Mouse (Mus musculus): ENCODE measurements at regions not wholly inside any gene's neighbourhood (a gene's known extent, or its start where the extent isn't known, plus 50 kb on each side); places are given as distances from the start of the nearest gene placed in this dataset.
"Not testable (repeated sequence)": the region's sequence is repeated elsewhere in the genome, so short reads cannot be mapped to it uniquely, and the experiment has no call there.

- Histone ChIP-seq H3K36me3 (replicated peaks) (no peaks in the 10 kb centered on the region), H3K4me3 (replicated peaks) (no peak overlapping the region), H3K27ac (replicated peaks) (no peak overlapping the region), H3K4me1 (replicated peaks) (no peaks in the 10 kb centered on the region), H3K27me3 (no peaks in the 10 kb centered on the region), H3K9me3 (replicated peaks) (0 out of 2 replicates have a peak, but pooled peaks cover 4% of the 10 kb centered on the region), H3K4me2 (no peak overlapping the region), H3K9ac (no peak overlapping the region)
- 62% methylated on average over 3 of the region's 3 CpGs for WGBS (ENCODE audit: insufficient replicate concordance)
- no peak for ATAC-seq (ENCODE audit: insufficient read depth)
Measured at GRCm38 (mm10) chr13:39427996-39428395, 467.3 kb upstream of the Slc35b3 start.

- Histone ChIP-seq H3K27me3 (no peaks in the 10 kb centered on the region), H3K9ac (no peak overlapping the region), H3K4me2 (no peak overlapping the region), H3K27ac (replicated peaks) (no peak overlapping the region), H3K4me3 (replicated peaks) (no peak overlapping the region), H3K36me3 (replicated peaks) (no peaks in the 10 kb centered on the region), H3K9me3 (replicated peaks) (no peaks in the 10 kb centered on the region), H3K4me1 (replicated peaks) (no peaks in the 10 kb centered on the region)
- no peak for ATAC-seq (ENCODE audit: insufficient read depth)
- 45% methylated on average over 6 of the region's 6 CpGs for WGBS (ENCODE audit: insufficient replicate concordance)
Measured at GRCm38 (mm10) chr13:39425944-39426343, 465.3 kb upstream of the Slc35b3 start.

GRCm38 (mm10) chr13:39418127-39418526 is 457.5 kb upstream of the Slc35b3 start:
- Histone ChIP-seq H3K4me2 (no peak overlapping the region), H3K27me3 (no peaks in the 10 kb centered on the region), H3K27ac (replicated peaks) (no peak overlapping the region), H3K4me1 (replicated peaks) (no peaks in the 10 kb centered on the region), H3K9me3 (replicated peaks) (no peaks in the 10 kb centered on the region), H3K9ac (no peak overlapping the region), H3K36me3 (replicated peaks) (no peaks in the 10 kb centered on the region), H3K4me3 (replicated peaks) (no peak overlapping the region)
- 44% methylated on average over 7 of the region's 7 CpGs for WGBS (ENCODE audit: insufficient replicate concordance)
- no peak for ATAC-seq (ENCODE audit: insufficient read depth)

- no peak for ATAC-seq (ENCODE audit: insufficient read depth)
- WGBS (ENCODE audit: insufficient replicate concordance), result 58% methylated on average over 14 of the region's 14 CpGs
- Histone ChIP-seq H3K36me3 (replicated peaks) (no peaks in the 10 kb centered on the region), H3K9ac (no peak overlapping the region), H3K9me3 (replicated peaks) (no peaks in the 10 kb centered on the region), H3K27me3 (no peaks in the 10 kb centered on the region), H3K4me3 (replicated peaks) (no peak overlapping the region), H3K27ac (replicated peaks) (no peak overlapping the region), H3K4me2 (no peak overlapping the region), H3K4me1 (replicated peaks) (no peaks in the 10 kb centered on the region)
Measured at GRCm38 (mm10) chr13:39411471-39412251, 451.0 kb upstream of the Slc35b3 start.

GRCm38 (mm10) chr13:39392589-39392988 is 431.9 kb upstream of the Slc35b3 start:
- H3K36me3 ChIP-seq (replicated peaks), result no peaks in the 10 kb centered on the region
- no peaks in the 10 kb centered on the region for H3K4me1 ChIP-seq (replicated peaks)
- no peak overlapping the region for H3K4me2 ChIP-seq
- 60% methylated on average over 3 of the region's 3 CpGs for WGBS (ENCODE audit: insufficient replicate concordance)
- no peaks in the 10 kb centered on the region for H3K9me3 ChIP-seq (replicated peaks)
- no peak for ATAC-seq (ENCODE audit: insufficient read depth)
- H3K9ac ChIP-seq, result no peak overlapping the region
- H3K27ac ChIP-seq (replicated peaks), result no peak overlapping the region
- no peaks in the 10 kb centered on the region for H3K27me3 ChIP-seq
- no peak overlapping the region for H3K4me3 ChIP-seq (replicated peaks)

GRCm38 (mm10) chr13:39392151-39392550 is 431.5 kb upstream of the Slc35b3 start:
- not testable (repeated sequence) for H3K36me3 ChIP-seq (replicated peaks)

GRCm38 (mm10) chr13:39376677-39377076 is 416.0 kb upstream of the Slc35b3 start:
- no peak overlapping the region for H3K4me3 ChIP-seq (replicated peaks)
- WGBS (ENCODE audit: insufficient replicate concordance), result 64% methylated on average over 8 of the region's 8 CpGs
- no peaks in the 10 kb centered on the region for H3K9me3 ChIP-seq (replicated peaks)
- no peaks in the 10 kb centered on the region for H3K36me3 ChIP-seq (replicated peaks)
- H3K4me1 ChIP-seq (replicated peaks), result no peaks in the 10 kb centered on the region
- no peak overlapping the region for H3K4me2 ChIP-seq
- no peak overlapping the region for H3K9ac ChIP-seq
- H3K27ac ChIP-seq (replicated peaks), result no peak overlapping the region
- H3K27me3 ChIP-seq, result no peaks in the 10 kb centered on the region
- no peak for ATAC-seq (ENCODE audit: insufficient read depth)

More at GRCm38 (mm10) chr13:39392151-39392550, 431.5 kb upstream of the Slc35b3 start:
- H3K4me1 ChIP-seq (replicated peaks); H3K4me3 ChIP-seq (replicated peaks); H3K9ac ChIP-seq; H3K4me2 ChIP-seq; H3K9me3 ChIP-seq (replicated peaks); ATAC-seq (ENCODE audit: insufficient read depth); H3K27me3 ChIP-seq; H3K27ac ChIP-seq (replicated peaks): not testable (repeated sequence)
- 44% methylated on average over 1 of the region's 1 CpGs for WGBS (ENCODE audit: insufficient replicate concordance)

- H3K9ac ChIP-seq, result no peak overlapping the region
- no peak overlapping the region for H3K4me3 ChIP-seq (replicated peaks)
- no peaks in the 10 kb centered on the region for H3K4me1 ChIP-seq (replicated peaks)
- H3K9me3 ChIP-seq (replicated peaks), result no peaks in the 10 kb centered on the region
- H3K36me3 ChIP-seq (replicated peaks), result no peaks in the 10 kb centered on the region
- 70% methylated on average over 6 of the region's 6 CpGs for WGBS (ENCODE audit: insufficient replicate concordance)
- ATAC-seq (ENCODE audit: insufficient read depth), result no peak
- no peak overlapping the region for H3K4me2 ChIP-seq
- no peaks in the 10 kb centered on the region for H3K27me3 ChIP-seq
- no peak overlapping the region for H3K27ac ChIP-seq (replicated peaks)
Measured at GRCm38 (mm10) chr13:39376269-39376668, 415.6 kb upstream of the Slc35b3 start.

GRCm38 (mm10) chr13:39372565-39372964 is 411.9 kb upstream of the Slc35b3 start:
- 50% methylated on average over 3 of the region's 3 CpGs for WGBS (ENCODE audit: insufficient replicate concordance)
- Histone ChIP-seq H3K4me3 (replicated peaks) (no peak overlapping the region), H3K4me1 (replicated peaks) (no peaks in the 10 kb centered on the region), H3K9me3 (replicated peaks) (no peaks in the 10 kb centered on the region), H3K9ac (no peak overlapping the region), H3K36me3 (replicated peaks) (no peaks in the 10 kb centered on the region), H3K27ac (replicated peaks) (no peak overlapping the region), H3K4me2 (no peak overlapping the region), H3K27me3 (no peaks in the 10 kb centered on the region)
- ATAC-seq (ENCODE audit: insufficient read depth), result no peak

- H3K9me3 ChIP-seq (replicated peaks), result no peaks in the 10 kb centered on the region
- H3K9ac ChIP-seq, result no peak overlapping the region
- H3K4me3 ChIP-seq (replicated peaks), result no peak overlapping the region
- WGBS (ENCODE audit: insufficient replicate concordance), result 50% methylated on average over 4 of the region's 4 CpGs
- ATAC-seq (ENCODE audit: insufficient read depth), result no peak
- no peaks in the 10 kb centered on the region for H3K36me3 ChIP-seq (replicated peaks)
- H3K27ac ChIP-seq (replicated peaks), result no peak overlapping the region
- no peak overlapping the region for H3K4me2 ChIP-seq
- H3K27me3 ChIP-seq, result no peaks in the 10 kb centered on the region
- no peaks in the 10 kb centered on the region for H3K4me1 ChIP-seq (replicated peaks)
Measured at GRCm38 (mm10) chr13:39363637-39364036, 403.0 kb upstream of the Slc35b3 start.

GRCm38 (mm10) chr13:39362536-39362935 is 401.9 kb upstream of the Slc35b3 start:
- Histone ChIP-seq H3K9ac (no peak overlapping the region), H3K9me3 (replicated peaks) (no peaks in the 10 kb centered on the region), H3K27ac (replicated peaks) (no peak overlapping the region), H3K36me3 (replicated peaks) (no peaks in the 10 kb centered on the region), H3K4me3 (replicated peaks) (no peak overlapping the region), H3K27me3 (no peaks in the 10 kb centered on the region), H3K4me1 (replicated peaks) (no peaks in the 10 kb centered on the region), H3K4me2 (no peak overlapping the region)
- ATAC-seq (ENCODE audit: insufficient read depth), result no peak
- WGBS (ENCODE audit: insufficient replicate concordance), result 86% methylated on average over 13 of the region's 13 CpGs

- WGBS (ENCODE audit: insufficient replicate concordance), result 43% methylated on average over 2 of the region's 2 CpGs
- ATAC-seq (ENCODE audit: insufficient read depth), result no peak
Measured at GRCm38 (mm10) chr13:39351606-39352005, 390.9 kb upstream of the Slc35b3 start.

More at GRCm38 (mm10) chr13:39351606-39352005, 390.9 kb upstream of the Slc35b3 start:
- no peak overlapping the region for H3K4me2 ChIP-seq
- H3K9me3 ChIP-seq (replicated peaks), result no peaks in the 10 kb centered on the region
- H3K27ac ChIP-seq (replicated peaks), result no peak overlapping the region
- H3K27me3 ChIP-seq, result no peaks in the 10 kb centered on the region
- H3K36me3 ChIP-seq (replicated peaks), result no peaks in the 10 kb centered on the region
- no peak overlapping the region for H3K4me3 ChIP-seq (replicated peaks)
- H3K4me1 ChIP-seq (replicated peaks), result no peaks in the 10 kb centered on the region
- no peak overlapping the region for H3K9ac ChIP-seq
